In genomic region chr19:52600410-52600809, GRCm38 (mm10) we compare ENCODE assay signal across 15 mouse cellular contexts.
"Had no signal": no experiment of that assay in that cellular context is flagged by ENCODE, and none has a peak within 500 bp of the region (broad histone marks: within the 10 kb centered on the region; RNA-seq: fewer than 3 reads in every experiment).

No protein-coding gene starts in this region.

- H3K27me3 ChIP-seq: liver, embryonic 13.5 days had no signal

- H3K4me3 ChIP-seq: layer of hippocampus, adult 2 months; liver, embryonic 13.5 days; myocyte had no signal

- DNase-seq: kidney, adult 18-20 months; kidney, postnatal 25 days; layer of hippocampus, adult 9-11 months; liver, embryonic 13.5 days; lung, adult 2 months; lung, postnatal 14 days; lung, postnatal 4 days; thymus, adult 2 months; thymus, postnatal 14 days had no signal

- H3K27ac ChIP-seq: kidney, postnatal 0 days; layer of hippocampus, adult 2 months; liver, embryonic 13.5 days; stomach, postnatal 0 days had no signal

- H3K9me3 ChIP-seq: liver, embryonic 13.5 days had no signal

- H3K4me1 ChIP-seq: liver, embryonic 13.5 days had no signal

- ATAC-seq: inflammation-experienced regulatory T-cells, adult 6 months; intestine, embryonic 16.5 days had no signal

- H3K9ac ChIP-seq: liver, embryonic 13.5 days had no signal

- H3K36me3 ChIP-seq: liver, embryonic 13.5 days had no signal

- H3K4me2 ChIP-seq: liver, embryonic 13.5 days had no signal
